Mouse (Mus musculus) midbrain, postnatal 0 days (tissue): Measurements from ENCODE around the gene Fkbp15. TPM values are rescaled to one million over a fixed set of nuclear protein-coding genes. Genes with fewer than 3 reads are reported as not detected.

Source experiments
- ATAC-seq: fragments of 200-750 bp; cut with Nextera tagmentation; 2 replicates; pipeline ENCODE4 v1.8.0; 2017; ENCODE audit warnings: moderate number of reproducible peaks, mild to moderate bottlenecking, moderate TSS enrichment, moderate library complexity; ENCODE audit not compliant: low FRiP score
- DNase-seq: peaks from one replicate; pipeline ENCODE4 v3.0.0-alpha.2; 2015; ENCODE audit warnings: low spot score
- H3K27ac ChIP-seq: fragments of 300-500 bp; sonication (generic); 2 replicates; pipeline ENCODE4 v1.5.1; 2014; ENCODE audit warnings: low read depth, mild to moderate bottlenecking, low read length, mixed read lengths
- H3K27me3 ChIP-seq: fragments of 300-500 bp; sonication (generic); 2 replicates; pipeline ENCODE4 v1.6.1; 2014; ENCODE audit warnings: low read length, control low read depth, mixed read lengths; ENCODE audit not compliant: insufficient read depth
- H3K36me3 ChIP-seq: fragments of 300-500 bp; sonication (generic); 2 replicates; pipeline ENCODE4 v1.6.1; 2014; ENCODE audit warnings: low read length, control low read depth, mixed read lengths; ENCODE audit not compliant: insufficient read depth
- H3K4me1 ChIP-seq: fragments of 300-500 bp; sonication (generic); 2 replicates; pipeline ENCODE4 v1.6.1; 2014; ENCODE audit warnings: mild to moderate bottlenecking, control low read depth, antibody characterized with exemption, low read length, mixed read lengths; ENCODE audit not compliant: insufficient read depth
- H3K4me2 ChIP-seq: fragments of 300-500 bp; sonication (generic); 2 replicates; pipeline ENCODE4 v1.6.1; 2014; ENCODE audit warnings: low read depth, mild to moderate bottlenecking, low read length, mixed read lengths; ENCODE audit not compliant: poor library complexity, severe bottlenecking
- H3K4me3 ChIP-seq: fragments of 300-500 bp; sonication (generic); 2 replicates; pipeline ENCODE4 v1.5.1; 2014; ENCODE audit warnings: low read depth, mild to moderate bottlenecking, low read length, moderate library complexity
- H3K9ac ChIP-seq: fragments of 300-500 bp; sonication (generic); replicated peaks from 2 replicates; pipeline ENCODE4 v1.6.1; 2014; ENCODE audit warnings: mild to moderate bottlenecking, low read length, moderate library complexity, mixed read lengths; ENCODE audit not compliant: poor library complexity, severe bottlenecking
- H3K9me3 ChIP-seq: fragments of 300-500 bp; sonication (generic); 2 replicates; pipeline ENCODE4 v1.6.1; 2016; ENCODE audit warnings: low read length, control low read depth
- CTCF ChIP-seq: IDR thresholded peaks from 2 replicates; pipeline ENCODE4 v1.5.1; 2016; ENCODE audit warnings: antibody characterized with exemption, mild to moderate bottlenecking
- WGBS: fragments of 180-500 bp; shearing (Covaris S2); extraction: QIAGEN DNeasy Blood & Tissue Kit; methylation state at CpG from one replicate; pipeline ENCODE4 v1.1.7; 2014; 5-methylcytosine and 5-hydroxymethylcytosine counted together
- polyA plus RNA-seq: library from polyadenylated mRNA; unstranded; fragments of >200 nt; fragmentation: Nextera tagmentation; extraction: Ambion mirVana; gene quantifications from 2 replicates; pipeline ENCODE4 v1.2.1, GENCODE M21; 2015
- total RNA-seq: library from RNA; depleted of rRNA; stranded (reverse); fragments of >200 nt; gene quantifications from 2 replicates; pipeline ENCODE4 v1.2.3, GENCODE M21; 2014

The Fkbp15 gene
- total and polyA plus RNA-seq, 2 experiments from 2014 or later: 20.2 to 37.5 TPM

DNA sequence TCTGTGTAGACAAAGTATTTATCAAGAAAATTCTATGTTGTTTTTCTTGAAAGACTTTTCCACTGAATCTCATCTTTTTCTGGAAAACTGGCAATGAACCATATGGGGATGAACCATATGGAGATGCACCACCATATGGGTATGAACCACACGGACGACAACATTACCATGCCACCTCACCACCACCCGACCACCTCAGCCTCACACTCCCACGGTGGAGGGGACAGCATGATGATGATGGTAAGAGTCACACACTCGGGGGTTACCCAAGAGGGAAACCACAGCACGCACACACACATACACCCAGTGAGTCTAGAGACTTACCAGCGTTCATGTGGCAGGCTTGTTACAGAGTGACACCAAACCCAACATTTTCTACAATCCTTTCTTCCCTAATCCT, 25.1 kb upstream of the Fkbp15 start:
- Histone ChIP-seq H3K9me3 (no peaks in the 10 kb centered on the region), H3K36me3 (peaks cover 18% of the 10 kb centered on the region), H3K27me3 (no peaks in the 10 kb centered on the region), H3K9ac (no peak overlapping the region), H3K4me1 (no peaks in the 10 kb centered on the region), H3K4me2 (no peak overlapping the region), H3K27ac (no peak overlapping the region), H3K4me3 (no peak overlapping the region)
- TF ChIP-seq CTCF: no peak
- DNase-seq (no peak), ATAC-seq (no peak)
- 94% methylated on average over 7 of the region's 7 CpGs for WGBS

DNA sequence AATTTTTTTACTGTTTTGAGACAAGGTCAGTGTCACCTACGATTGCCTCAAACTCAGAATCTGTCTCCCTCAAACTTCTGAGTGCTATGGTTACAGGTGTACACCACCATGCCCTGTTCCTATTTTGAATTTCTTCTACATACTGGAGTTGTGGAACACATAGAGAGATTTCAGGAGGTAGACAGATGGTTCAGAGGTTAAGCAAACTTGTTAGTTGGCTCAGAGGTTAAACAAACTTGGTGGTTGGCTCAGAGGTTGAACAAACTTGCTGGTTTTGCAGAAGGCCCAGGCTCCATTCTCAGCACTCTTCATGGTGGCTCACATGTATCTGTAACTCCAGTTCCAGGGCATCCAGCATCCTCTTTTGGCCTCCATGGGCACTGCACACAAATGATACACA, 23.8 kb upstream of the Fkbp15 start:
- DNase-seq (no peak), ATAC-seq (no peak)
- H3K36me3 ChIP-seq: peaks cover 11% of the 10 kb centered on the region; the same call in 1 of the 2 replicates
- H3K4me1 ChIP-seq: no peaks in the 10 kb centered on the region
- H3K27ac ChIP-seq: no peak overlapping the region
- no peak for TF ChIP-seq CTCF
- no peak overlapping the region for H3K9ac ChIP-seq
- no peaks in the 10 kb centered on the region for H3K9me3 ChIP-seq
- no peak overlapping the region for H3K4me2 ChIP-seq
- no peaks in the 10 kb centered on the region for H3K27me3 ChIP-seq
- WGBS: 94% methylated on average over 1 of the region's 1 CpGs
- H3K4me3 ChIP-seq: no peak overlapping the region

DNA sequence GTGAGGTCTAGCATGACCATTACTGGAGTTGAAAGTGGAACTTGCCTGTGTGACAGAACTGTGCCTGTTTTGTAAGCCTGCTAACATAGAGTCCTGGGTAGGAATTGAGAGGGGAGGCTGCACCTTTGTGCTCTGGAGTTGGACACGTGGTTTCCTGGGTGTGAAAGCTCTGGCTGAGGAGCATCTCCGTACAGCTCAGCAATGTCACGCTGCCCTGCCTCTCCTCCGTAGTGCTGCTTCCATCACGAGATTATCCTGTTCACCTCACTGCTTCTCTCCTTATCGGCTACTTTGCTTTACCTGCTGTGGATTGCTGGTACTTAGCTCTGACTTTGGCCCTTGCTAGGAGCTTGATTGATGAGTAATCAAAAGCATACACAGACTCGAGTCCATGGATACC, 23.4 kb upstream of the Fkbp15 start:
- H3K4me1 ChIP-seq: no peaks in the 10 kb centered on the region
- no peak for TF ChIP-seq CTCF
- H3K4me3 ChIP-seq: no peak overlapping the region
- no peaks in the 10 kb centered on the region for H3K27me3 ChIP-seq
- H3K36me3 ChIP-seq: peaks cover 7% of the 10 kb centered on the region; the same call in 1 of the 2 replicates
- no peaks in the 10 kb centered on the region for H3K9me3 ChIP-seq
- WGBS: 81% methylated on average over 7 of the region's 7 CpGs
- DNase-seq: no peak
- H3K4me2 ChIP-seq: no peak overlapping the region
- no peak overlapping the region for H3K9ac ChIP-seq
- H3K27ac ChIP-seq: no peak overlapping the region
- no peak for ATAC-seq

DNA sequence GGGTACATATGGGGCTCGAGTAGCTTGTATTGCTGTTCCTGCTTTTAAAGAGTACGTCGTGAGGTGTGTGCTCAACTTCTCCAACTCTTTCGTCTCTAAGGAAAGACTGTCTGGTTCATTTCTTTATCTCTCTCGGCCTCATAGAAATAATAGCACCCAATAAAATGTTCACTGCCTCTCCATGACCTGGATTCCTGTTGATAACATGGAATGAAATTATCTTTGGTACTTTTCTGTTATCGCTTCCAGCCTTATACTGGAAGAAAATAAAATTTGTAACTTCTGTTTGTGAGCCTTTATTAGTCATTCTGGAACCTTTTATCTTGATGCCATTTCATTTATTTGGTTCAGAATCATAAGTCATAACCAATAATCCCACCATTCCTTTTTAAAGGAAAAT, 22.9 kb upstream of the Fkbp15 start:
- ATAC-seq (no peak), DNase-seq (no peak)
- no peak for TF ChIP-seq CTCF
- H3K27me3 ChIP-seq: no peaks in the 10 kb centered on the region
- no peak overlapping the region for H3K4me3 ChIP-seq
- 95% methylated on average over 6 of the region's 6 CpGs for WGBS
- no peak overlapping the region for H3K27ac ChIP-seq
- H3K36me3 ChIP-seq: peaks cover 3% of the 10 kb centered on the region; the same call in 1 of the 2 replicates
- H3K4me1 ChIP-seq: no peaks in the 10 kb centered on the region
- no peak overlapping the region for H3K4me2 ChIP-seq
- H3K9ac ChIP-seq: no peak overlapping the region
- no peaks in the 10 kb centered on the region for H3K9me3 ChIP-seq

DNA sequence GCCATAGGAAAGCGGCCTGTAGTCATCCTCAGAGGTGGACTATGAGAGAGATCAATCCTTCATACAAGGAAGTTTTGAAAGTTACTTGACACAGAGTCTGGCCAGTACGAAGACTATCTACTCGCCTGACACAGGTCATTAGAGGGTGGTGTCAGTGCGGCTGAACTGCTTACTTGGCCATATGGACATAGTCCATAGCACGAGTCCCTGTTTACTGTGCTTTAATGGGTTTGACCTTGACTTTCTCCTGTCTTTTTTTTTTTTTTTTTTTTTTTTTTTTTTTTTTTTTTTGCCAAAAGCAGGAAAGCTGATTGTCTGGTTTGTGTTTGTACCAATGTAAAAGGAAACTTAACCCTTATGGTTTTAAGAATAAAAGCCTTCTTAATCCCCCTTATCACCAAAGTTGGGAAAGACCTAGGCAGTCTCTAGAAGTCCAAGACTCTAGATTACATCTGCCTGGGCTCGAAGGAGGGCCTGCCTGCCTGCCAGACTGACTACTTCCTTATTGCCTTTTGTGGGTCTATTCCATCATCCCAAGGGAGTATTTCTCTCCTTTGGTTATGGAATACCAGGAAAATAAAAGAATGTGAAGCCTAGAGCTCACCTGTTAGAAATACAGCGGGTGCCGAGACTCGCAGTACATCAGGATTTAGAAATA, 19.5 kb upstream of the Fkbp15 start:
- no peaks in the 10 kb centered on the region for H3K36me3 ChIP-seq
- no peak for DNase-seq
- no peaks in the 10 kb centered on the region for H3K9me3 ChIP-seq
- no peak overlapping the region for H3K27ac ChIP-seq
- no peak overlapping the region for H3K4me2 ChIP-seq
- H3K9ac ChIP-seq: no peak overlapping the region
- no peaks in the 10 kb centered on the region for H3K27me3 ChIP-seq
- WGBS: 94% methylated on average over 9 of the region's 9 CpGs
- no peak overlapping the region for H3K4me3 ChIP-seq
- TF ChIP-seq CTCF: no peak
- H3K4me1 ChIP-seq: no peaks in the 10 kb centered on the region
- ATAC-seq: no peak

DNA sequence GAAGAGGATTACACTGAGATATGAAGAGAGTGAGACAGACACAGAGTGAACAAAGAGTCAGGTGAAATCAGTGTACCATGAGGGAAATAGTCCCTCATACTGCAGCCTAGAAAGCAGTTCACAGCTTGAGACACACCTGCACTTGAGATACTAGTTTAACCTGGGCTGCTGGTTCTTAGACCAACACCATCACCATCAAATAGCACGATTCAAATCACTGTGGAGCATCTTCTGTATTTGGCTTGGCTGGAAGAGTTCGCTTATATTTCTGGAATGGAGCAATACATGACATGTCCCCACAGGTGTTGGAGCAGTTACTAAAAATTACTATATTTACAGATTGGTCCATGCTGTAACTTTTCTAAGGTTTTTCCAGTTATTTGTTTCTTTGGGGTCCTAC, 15.8 kb upstream of the Fkbp15 start:
- Histone ChIP-seq H3K4me1 (no peaks in the 10 kb centered on the region), H3K9ac (no peak overlapping the region), H3K4me3 (no peak overlapping the region), H3K27me3 (no peaks in the 10 kb centered on the region), H3K36me3 (no peaks in the 10 kb centered on the region), H3K4me2 (no peak overlapping the region), H3K27ac (no peak overlapping the region), H3K9me3 (no peaks in the 10 kb centered on the region)
- ATAC-seq (no peak), DNase-seq (no peak)
- no peak for TF ChIP-seq CTCF
- WGBS: 96% methylated on average over 2 of the region's 2 CpGs
